Mouse (Mus musculus) midbrain, embryonic 16.5 days (tissue): ENCODE measurements around the gene Tnfrsf4. TPM values are rescaled to one million over a fixed set of nuclear protein-coding genes. Genes with fewer than 3 reads are reported as not detected.

Source experiments
- ATAC-seq: fragments of 200-750 bp; cut with Nextera tagmentation; 2 replicates; pipeline ENCODE4 v1.8.0; 2017; ENCODE audit warnings: moderate TSS enrichment
- H3K27ac ChIP-seq: fragments of 300-500 bp; sonication (generic); 2 replicates; pipeline ENCODE4 v1.5.1; 2014; ENCODE audit warnings: mild to moderate bottlenecking, low read length, mixed read lengths
- H3K27me3 ChIP-seq: fragments of 300-500 bp; sonication (generic); 2 replicates; pipeline ENCODE4 v1.6.1; 2014; ENCODE audit warnings: low read depth, low read length, mixed read lengths; ENCODE audit not compliant: control insufficient read depth, insufficient read depth
- H3K36me3 ChIP-seq: fragments of 300-500 bp; sonication (generic); 2 replicates; pipeline ENCODE4 v1.6.1; 2014; ENCODE audit warnings: mild to moderate bottlenecking, low read length, moderate library complexity, mixed read lengths; ENCODE audit not compliant: control insufficient read depth, insufficient read depth
- H3K4me1 ChIP-seq: fragments of 300-500 bp; sonication (generic); 2 replicates; pipeline ENCODE4 v1.6.1; 2014; ENCODE audit warnings: mild to moderate bottlenecking, low read length, mixed read lengths; ENCODE audit not compliant: control insufficient read depth, insufficient read depth
- H3K4me2 ChIP-seq: fragments of 300-500 bp; sonication (generic); 2 replicates; pipeline ENCODE4 v1.6.1; 2014; ENCODE audit warnings: mild to moderate bottlenecking, low read length, mixed read lengths
- H3K4me3 ChIP-seq: fragments of 300-500 bp; sonication (generic); 2 replicates; pipeline ENCODE4 v1.5.1; 2014; ENCODE audit warnings: low read depth, mild to moderate bottlenecking, low read length, moderate library complexity, mixed read lengths
- H3K9ac ChIP-seq: fragments of 300-500 bp; sonication (generic); 2 replicates; pipeline ENCODE4 v1.6.1; 2014; ENCODE audit warnings: low read depth, low read length, mixed read lengths
- H3K9me3 ChIP-seq: fragments of 300-500 bp; sonication (generic); replicated peaks from 2 replicates; pipeline ENCODE4 v1.6.1; 2014; ENCODE audit warnings: mild to moderate bottlenecking, low read length, mixed read lengths; ENCODE audit not compliant: control insufficient read depth, poor library complexity, severe bottlenecking
- WGBS: fragments of 180-500 bp; shearing (Covaris S2); extraction: QIAGEN DNeasy Blood & Tissue Kit; methylation state at CpG from one replicate; pipeline ENCODE4 v1.1.7; 2014; 5-methylcytosine and 5-hydroxymethylcytosine counted together
- polyA plus RNA-seq: library from polyadenylated mRNA; unstranded; fragments of >200 nt; fragmentation: Nextera tagmentation; extraction: Ambion mirVana; gene quantifications from 2 replicates; pipeline ENCODE4 v1.2.1, GENCODE M21; 2015

Tnfrsf4 gene
- 0.91 TPM in 1 of 2 replicates, not detected in the other for polyA plus RNA-seq

GRCm38 (mm10) chr4:156013637-156014036, at the start of gene Tnfrsf4:
Gene Tnfrsf4 (plus strand): TSS chr4:156013843.
- ATAC-seq: no peak
- H3K27ac ChIP-seq: no peak within 1 kb of the TSS
- no peak within 1 kb of the TSS for H3K9ac ChIP-seq
- H3K4me3 ChIP-seq: no peak within 1 kb of the TSS
- H3K4me2 ChIP-seq: no peak within 1 kb of the TSS
- H3K27me3 ChIP-seq: no peaks in the 10 kb centered on the region
- 90% methylated on average over 8 of the region's 8 CpGs for WGBS
- no peaks in the 10 kb centered on the region for H3K4me1 ChIP-seq
- no peaks in the 10 kb centered on the region for H3K9me3 ChIP-seq
- peaks cover 15% of the 10 kb centered on the region for H3K36me3 ChIP-seq

GRCm38 (mm10) chr4:155964396-155964795, 49.2 kb upstream of the Tnfrsf4 start:
- Histone ChIP-seq H3K9me3 (no peaks in the 10 kb centered on the region), H3K4me3 (no peak overlapping the region), H3K9ac (no peak overlapping the region), H3K27ac (no peak overlapping the region), H3K36me3 (peaks cover 3% of the 10 kb centered on the region; the same call in 1 of the 2 replicates), H3K4me2 (no peak overlapping the region), H3K27me3 (no peaks in the 10 kb centered on the region), H3K4me1 (peaks cover 7% of the 10 kb centered on the region; the same call in 1 of the 2 replicates)
- no peak for ATAC-seq
- WGBS: 93% methylated on average over 11 of the region's 11 CpGs

- no peak overlapping the region for H3K4me3 ChIP-seq
- no peak for ATAC-seq
- peaks cover 3% of the 10 kb centered on the region; the same call in 1 of the 2 replicates for H3K36me3 ChIP-seq
- no peak overlapping the region for H3K27ac ChIP-seq
- WGBS: 91% methylated on average over 13 of the region's 13 CpGs
- H3K9ac ChIP-seq: no peak overlapping the region
- H3K9me3 ChIP-seq: no peaks in the 10 kb centered on the region
- no peaks in the 10 kb centered on the region for H3K27me3 ChIP-seq
- H3K4me2 ChIP-seq: no peak overlapping the region
- H3K4me1 ChIP-seq: no peaks in the 10 kb centered on the region
Measured at GRCm38 (mm10) chr4:155969043-155969653, 44.5 kb upstream of the Tnfrsf4 start.

- H3K27me3 ChIP-seq: no peaks in the 10 kb centered on the region
- no peaks in the 10 kb centered on the region for H3K4me1 ChIP-seq
- H3K9me3 ChIP-seq: no peaks in the 10 kb centered on the region
- no peak overlapping the region for H3K27ac ChIP-seq
- WGBS: 87% methylated on average over 5 of the region's 5 CpGs
- no peak overlapping the region for H3K4me2 ChIP-seq
- no peak overlapping the region for H3K9ac ChIP-seq
- H3K4me3 ChIP-seq: no peak overlapping the region
- no peak for ATAC-seq
- H3K36me3 ChIP-seq: peaks cover under 1% of the 10 kb centered on the region; the same call in 1 of the 2 replicates
Measured at GRCm38 (mm10) chr4:155970286-155970685, 43.4 kb upstream of the Tnfrsf4 start.

- Histone ChIP-seq H3K4me2 (no peak overlapping the region), H3K9ac (no peak overlapping the region), H3K4me3 (no peak overlapping the region), H3K36me3 (no peaks in the 10 kb centered on the region), H3K4me1 (no peaks in the 10 kb centered on the region), H3K27ac (no peak overlapping the region), H3K27me3 (no peaks in the 10 kb centered on the region), H3K9me3 (no peaks in the 10 kb centered on the region)
- 38% methylated on average over 6 of the region's 6 CpGs for WGBS
- ATAC-seq: no peak
Measured at GRCm38 (mm10) chr4:155972651-155973050, 41.0 kb upstream of the Tnfrsf4 start.

- Histone ChIP-seq H3K9ac (no peak overlapping the region), H3K27ac (no peak overlapping the region), H3K4me3 (no peak overlapping the region), H3K9me3 (no peaks in the 10 kb centered on the region), H3K4me2 (no peak overlapping the region), H3K36me3 (no peaks in the 10 kb centered on the region), H3K27me3 (no peaks in the 10 kb centered on the region), H3K4me1 (no peaks in the 10 kb centered on the region)
- WGBS: 90% methylated on average over 2 of the region's 2 CpGs
- ATAC-seq: no peak
Measured at GRCm38 (mm10) chr4:155973239-155973638, 40.4 kb upstream of the Tnfrsf4 start.

- ATAC-seq: no peak
- Histone ChIP-seq H3K27me3 (no peaks in the 10 kb centered on the region), H3K4me3 (no peak overlapping the region), H3K9ac (no peak overlapping the region), H3K4me1 (no peaks in the 10 kb centered on the region), H3K36me3 (no peaks in the 10 kb centered on the region), H3K4me2 (no peak overlapping the region), H3K27ac (no peak overlapping the region), H3K9me3 (no peaks in the 10 kb centered on the region)
- 76% methylated on average over 11 of the region's 12 CpGs for WGBS
Measured at GRCm38 (mm10) chr4:155981436-155982082, 32.1 kb upstream of the Tnfrsf4 start.

- H3K4me3 ChIP-seq: no peak overlapping the region
- no peaks in the 10 kb centered on the region for H3K36me3 ChIP-seq
- H3K27ac ChIP-seq: no peak overlapping the region
- no peak overlapping the region for H3K4me2 ChIP-seq
- no peaks in the 10 kb centered on the region for H3K4me1 ChIP-seq
- ATAC-seq: no peak
- no peaks in the 10 kb centered on the region for H3K27me3 ChIP-seq
- H3K9me3 ChIP-seq: no peaks in the 10 kb centered on the region
- 14% methylated on average over 2 of the region's 2 CpGs for WGBS
- H3K9ac ChIP-seq: 0 out of 2 replicates have a peak overlapping the region, but pooled peaks have one; percentile 14
Measured at GRCm38 (mm10) chr4:155983788-155984187, 29.9 kb upstream of the Tnfrsf4 start.

GRCm38 (mm10) chr4:155991211-155991907, 22.3 kb upstream of the Tnfrsf4 start:
- H3K27me3 ChIP-seq: no peaks in the 10 kb centered on the region

More at GRCm38 (mm10) chr4:155991211-155991907, 22.3 kb upstream of the Tnfrsf4 start:
- H3K4me2 ChIP-seq: peak overlapping the region; percentile 98
- WGBS: 87% methylated on average over 22 of the region's 22 CpGs
- H3K27ac ChIP-seq: peak overlapping the region; percentile 95
- H3K4me1 ChIP-seq: peaks cover 30% of the 10 kb centered on the region
- peak overlapping the region; percentile 67 for H3K4me3 ChIP-seq
- peak; percentile 0; the same call in 1 of the 2 replicates for ATAC-seq
- peak overlapping the region; percentile 78 for H3K9ac ChIP-seq
- H3K36me3 ChIP-seq: no peaks in the 10 kb centered on the region; the same call in 1 of the 2 replicates
- H3K9me3 ChIP-seq: no peaks in the 10 kb centered on the region
